Mouse (Mus musculus): ENCODE data around the gene Leng9.

- no peak for TF ChIP-seq CTCF (IDR thresholded peaks at IDR 0.05 in 2 of 3, conservative IDR thresholded peaks at IDR 0.05 in 1 of 3; ENCODE audit: control insufficient read depth in 1 of 3, insufficient read depth in 1 of 3, low read depth in 2 of 3, low read length in 3 of 3, poor library complexity in 1 of 3, severe bottlenecking in 1 of 3)
- TF ChIP-seq POLR2A (IDR thresholded peaks at IDR 0.05; ENCODE audit: control insufficient read depth in 1 of 2, insufficient read depth in 1 of 2, low read depth in 1 of 2, low read length in 2 of 2, poor library complexity in 1 of 2) = no peak
Observed at GRCm38 (mm10) chr7:4123732-4124131, 26.4 kb downstream of the Leng9 start.

Measured in MEL (cell line).